Mouse (Mus musculus): ENCODE measurements around the gene Cdkn1c. TPM values are rescaled to one million over a fixed set of nuclear protein-coding genes. Genes with fewer than 3 reads are reported as not detected.

The Cdkn1c gene
- polyA plus RNA-seq, 1 experiment from 2014 or later: 407 TPM

GRCm38 (mm10) chr7:143444955-143445648, 15.7 kb downstream of the Cdkn1c start:
- peak overlapping the region; percentile 82 for H3K27ac ChIP-seq (replicated peaks)
- H3K36me3 ChIP-seq (replicated peaks): no peaks in the 10 kb centered on the region
- peaks cover 96% of the 10 kb centered on the region for H3K27me3 ChIP-seq (replicated peaks; ENCODE audit: low read depth, poor library complexity, severe bottlenecking)
- 2% methylated on average over 55 of the region's 55 CpGs for WGBS
- H3K4me1 ChIP-seq: peaks cover 40% of the 10 kb centered on the region
- DNase-seq (ENCODE audit: low spot score): peak; percentile 56
- peak overlapping the region; percentile 54 for H3K4me3 ChIP-seq
- H3K9me3 ChIP-seq: no peaks in the 10 kb centered on the region

- H3K27ac ChIP-seq (replicated peaks): peak overlapping the region; percentile 52; the same call in 1 of the 2 replicates
- H3K9me3 ChIP-seq: no peaks in the 10 kb centered on the region
- peaks cover 40% of the 10 kb centered on the region for H3K4me1 ChIP-seq
- peaks cover 98% of the 10 kb centered on the region for H3K27me3 ChIP-seq (replicated peaks; ENCODE audit: low read depth, poor library complexity, severe bottlenecking)
- peak overlapping the region; percentile 54; the same call in 1 of the 2 replicates for H3K4me3 ChIP-seq
- DNase-seq (ENCODE audit: low spot score): no peak
- no peaks in the 10 kb centered on the region for H3K36me3 ChIP-seq (replicated peaks)
- WGBS: 21% methylated on average over 8 of the region's 8 CpGs
These were observed 16.3 kb downstream of the Cdkn1c start for GRCm38 (mm10) chr7:143444580-143444954.

GRCm38 (mm10) chr7:143438965-143439364, 21.9 kb downstream of the Cdkn1c start:
- H3K27ac ChIP-seq (replicated peaks): no peak overlapping the region
- no peak for DNase-seq (ENCODE audit: low spot score)
- H3K4me1 ChIP-seq: peaks cover 40% of the 10 kb centered on the region
- H3K9me3 ChIP-seq: no peaks in the 10 kb centered on the region
- peak overlapping the region; percentile 18; the same call in 1 of the 2 replicates for H3K4me3 ChIP-seq
- H3K36me3 ChIP-seq (replicated peaks): no peaks in the 10 kb centered on the region
- WGBS: 53% methylated on average over 1 of the region's 1 CpGs
- peaks cover 97% of the 10 kb centered on the region for H3K27me3 ChIP-seq (replicated peaks; ENCODE audit: low read depth, poor library complexity, severe bottlenecking)

- Histone ChIP-seq H3K36me3 (replicated peaks) (no peaks in the 10 kb centered on the region), H3K27ac (replicated peaks) (peak overlapping the region; percentile 96), H3K4me3 (peak overlapping the region; percentile 66), H3K9me3 (no peaks in the 10 kb centered on the region), H3K27me3 (replicated peaks; ENCODE audit: low read depth, poor library complexity, severe bottlenecking) (peaks cover 97% of the 10 kb centered on the region), H3K4me1 (peaks cover 38% of the 10 kb centered on the region)
- 1% methylated on average over 62 of the region's 63 CpGs for WGBS
- peak; percentile 78 for DNase-seq (ENCODE audit: low spot score)
These were observed 22.8 kb downstream of the Cdkn1c start for GRCm38 (mm10) chr7:143437894-143438581.

- whole genome bisulfite sequencing: 16% methylated on average over 18 of the region's 18 CpGs
- Histone ChIP-seq H3K27me3 (replicated peaks; ENCODE audit: low read depth, poor library complexity, severe bottlenecking) (peaks cover 97% of the 10 kb centered on the region), H3K9me3 (no peaks in the 10 kb centered on the region), H3K4me3 (peak overlapping the region; percentile 66), H3K27ac (replicated peaks) (peak overlapping the region; percentile 96), H3K4me1 (peaks cover 37% of the 10 kb centered on the region), H3K36me3 (replicated peaks) (no peaks in the 10 kb centered on the region)
- no peak for DNase-seq (ENCODE audit: low spot score)
These were observed 23.5 kb downstream of the Cdkn1c start for GRCm38 (mm10) chr7:143437231-143437893.

- 68% methylated on average over 7 of the region's 7 CpGs for WGBS
- H3K27ac ChIP-seq (replicated peaks): no peak overlapping the region; the same call in 1 of the 2 replicates
- peaks cover 95% of the 10 kb centered on the region for H3K27me3 ChIP-seq (replicated peaks; ENCODE audit: low read depth, poor library complexity, severe bottlenecking)
These were observed 27.5 kb downstream of the Cdkn1c start for GRCm38 (mm10) chr7:143433331-143433730.

GRCm38 (mm10) chr7:143432631-143433030, 28.2 kb downstream of the Cdkn1c start:
- no peak overlapping the region for H3K4me3 ChIP-seq
- DNase-seq (ENCODE audit: low spot score): no peak
- H3K4me1 ChIP-seq: peaks cover 35% of the 10 kb centered on the region
- 70% methylated on average over 1 of the region's 1 CpGs for WGBS
- no peaks in the 10 kb centered on the region for H3K36me3 ChIP-seq (replicated peaks)
- no peaks in the 10 kb centered on the region for H3K9me3 ChIP-seq
- H3K27ac ChIP-seq (replicated peaks): no peak overlapping the region
- peaks cover 96% of the 10 kb centered on the region for H3K27me3 ChIP-seq (replicated peaks; ENCODE audit: low read depth, poor library complexity, severe bottlenecking)

More at GRCm38 (mm10) chr7:143433331-143433730, 27.5 kb downstream of the Cdkn1c start:
- no peaks in the 10 kb centered on the region for H3K9me3 ChIP-seq
- peaks cover 35% of the 10 kb centered on the region for H3K4me1 ChIP-seq
- no peaks in the 10 kb centered on the region for H3K36me3 ChIP-seq (replicated peaks)
- H3K4me3 ChIP-seq: no peak overlapping the region
- DNase-seq (ENCODE audit: low spot score): no peak

GRCm38 (mm10) chr7:143428814-143429499, 31.9 kb downstream of the Cdkn1c start:
- no peak overlapping the region for H3K4me3 ChIP-seq
- no peaks in the 10 kb centered on the region for H3K36me3 ChIP-seq (replicated peaks)
- WGBS: 70% methylated on average over 2 of the region's 2 CpGs
- peak overlapping the region; percentile 68 for H3K27ac ChIP-seq (replicated peaks)
- no peak for DNase-seq (ENCODE audit: low spot score)
- no peaks in the 10 kb centered on the region for H3K9me3 ChIP-seq
- peaks cover 88% of the 10 kb centered on the region for H3K27me3 ChIP-seq (replicated peaks; ENCODE audit: low read depth, poor library complexity, severe bottlenecking)
- peaks cover 30% of the 10 kb centered on the region for H3K4me1 ChIP-seq

- Histone ChIP-seq H3K9me3 (no peaks in the 10 kb centered on the region), H3K4me3 (no peak overlapping the region), H3K36me3 (replicated peaks) (no peaks in the 10 kb centered on the region), H3K27me3 (replicated peaks; ENCODE audit: low read depth, poor library complexity, severe bottlenecking) (peaks cover 81% of the 10 kb centered on the region), H3K27ac (replicated peaks) (peak overlapping the region; percentile 68), H3K4me1 (peaks cover 26% of the 10 kb centered on the region)
- peak; percentile 67 for DNase-seq (ENCODE audit: low spot score)
- WGBS: 63% methylated on average over 23 of the region's 23 CpGs
These were observed 32.6 kb downstream of the Cdkn1c start for GRCm38 (mm10) chr7:143428142-143428813.

- no peak for DNase-seq (ENCODE audit: low spot score)
- Histone ChIP-seq H3K36me3 (replicated peaks) (no peaks in the 10 kb centered on the region), H3K9me3 (no peaks in the 10 kb centered on the region), H3K27me3 (replicated peaks; ENCODE audit: low read depth, poor library complexity, severe bottlenecking) (peaks cover 5% of the 10 kb centered on the region; the same call in 1 of the 2 replicates), H3K4me1 (peaks cover 33% of the 10 kb centered on the region), H3K4me3 (no peak overlapping the region), H3K27ac (replicated peaks) (no peak overlapping the region)
- WGBS: 78% methylated on average over 4 of the region's 4 CpGs
These were observed 41.2 kb downstream of the Cdkn1c start for GRCm38 (mm10) chr7:143419585-143420160.

- peaks cover 39% of the 10 kb centered on the region for H3K4me1 ChIP-seq
- WGBS: 74% methylated on average over 5 of the region's 5 CpGs
- H3K4me3 ChIP-seq: no peak overlapping the region
- no peak for DNase-seq (ENCODE audit: low spot score)
- H3K36me3 ChIP-seq (replicated peaks): no peaks in the 10 kb centered on the region
- H3K27me3 ChIP-seq (replicated peaks; ENCODE audit: low read depth, poor library complexity, severe bottlenecking): peaks cover 5% of the 10 kb centered on the region; the same call in 1 of the 2 replicates
- no peaks in the 10 kb centered on the region for H3K9me3 ChIP-seq
- 0 out of 2 replicates have a peak overlapping the region, but pooled peaks have one; percentile 20 for H3K27ac ChIP-seq (replicated peaks)
These were observed 43.0 kb downstream of the Cdkn1c start for GRCm38 (mm10) chr7:143417875-143418274.
